Mouse (Mus musculus): ENCODE measurements around the gene Itgb5. TPM values are rescaled to one million over a fixed set of nuclear protein-coding genes. Genes with fewer than 3 reads are reported as not detected.
A peak's percentile ranks its signal among the peaks of the same experiment; 100 is the strongest.

Itgb5 gene
- total RNA-seq (2021) = 100 to 1,000 TPM; 178 to 230 TPM
- long read RNA-seq, experiment 1, transcript Itgb5-202 (15 exons, 3,282 nt) = major isoform, 159 of 210 reads
- long read RNA-seq, experiment 1, transcript Itgb5-207 (11 exons, 2,130 nt) = minor isoform, 5 of 210 reads
- long read RNA-seq, experiment 1, partial matches to known transcripts = 28 of 210 reads
- long read RNA-seq, experiment 1, other reads (novel, unspliced or antisense) = 16 of 210 reads
- long read RNA-seq, experiment 2, transcript Itgb5-202 (15 exons, 3,282 nt) = major isoform, 36 of 52 reads
- long read RNA-seq, experiment 2, partial matches to known transcripts = 5 of 52 reads
- long read RNA-seq, experiment 2, other reads (novel, unspliced or antisense) = 8 of 52 reads

GRCm38 (mm10) chr16:33829301-33829831 is at the start of gene Itgb5:
Itgb5 (plus strand) TSS chr16:33829665.
- peak; percentile 93 to 95 for DNase-seq

GRCm38 (mm10) chr16:33781789-33782728 is 47.4 kb upstream of the Itgb5 start:
- DNase-seq = peak; percentile 73 to 75

GRCm38 (mm10) chr16:33782729-33783091 is 46.8 kb upstream of the Itgb5 start:
- DNase-seq = no peak

GRCm38 (mm10) chr16:33784547-33784946 is 44.9 kb upstream of the Itgb5 start:
- no peak for DNase-seq

GRCm38 (mm10) chr16:33785092-33785704 is 44.3 kb upstream of the Itgb5 start:
- no peak for DNase-seq

GRCm38 (mm10) chr16:33786657-33787390 is 42.6 kb upstream of the Itgb5 start:
- no peak for DNase-seq

GRCm38 (mm10) chr16:33793846-33794791 is 35.3 kb upstream of the Itgb5 start, which contains the start of gene Muc13:
Muc13 (plus strand) TSS chr16:33794037.
- DNase-seq = no peak

- DNase-seq = no peak
Measured at GRCm38 (mm10) chr16:33795106-33795505, 34.4 kb upstream of the Itgb5 start.

GRCm38 (mm10) chr16:33795887-33796286 is 33.6 kb upstream of the Itgb5 start:
- no peak for DNase-seq

- no peak for DNase-seq
Measured at GRCm38 (mm10) chr16:33796756-33797155, 32.7 kb upstream of the Itgb5 start.

- DNase-seq = peak; percentile 70
Measured at GRCm38 (mm10) chr16:33797860-33798259, 31.6 kb upstream of the Itgb5 start.

- no peak for DNase-seq
Measured at GRCm38 (mm10) chr16:33810002-33810401, 19.5 kb upstream of the Itgb5 start.

GRCm38 (mm10) chr16:33818413-33819165 is 10.9 kb upstream of the Itgb5 start:
- no peak for DNase-seq

GRCm38 (mm10) chr16:33820269-33821178 is 8.9 kb upstream of the Itgb5 start:
- DNase-seq = peak; percentile 87 to 90

- no peak for DNase-seq
Measured at GRCm38 (mm10) chr16:33824603-33825002, 4.9 kb upstream of the Itgb5 start.

GRCm38 (mm10) chr16:33828496-33828895 is 969 bp upstream of the Itgb5 start:
- DNase-seq = no peak

- DNase-seq = peak; percentile 73 to 79
Measured at GRCm38 (mm10) chr16:33829842-33830511, 512 bp downstream of the Itgb5 start.
